Mouse (Mus musculus) testis, adult 2 months (tissue): Measurements from ENCODE around the gene Cubn.

Experiments used
- CTCF ChIP-seq: fragments of 200-500 bp; IDR thresholded peaks from 2 replicates; pipeline ENCODE4 v1.5.1; 2012; ENCODE audit warnings: low read depth, mild to moderate bottlenecking, inconsistent platforms, low read length, moderate library complexity; ENCODE audit not compliant: control insufficient read depth, insufficient read depth, insufficient replicate concordance
- POLR2A ChIP-seq: fragments of 200-500 bp; IDR thresholded peaks from 2 replicates; pipeline ENCODE4 v1.6.1; 2012; ENCODE audit warnings: low read depth, mild to moderate bottlenecking, inconsistent platforms, low read length, moderate library complexity; ENCODE audit not compliant: control insufficient read depth

- no peak for TF ChIP-seq CTCF
- no peak for TF ChIP-seq POLR2A
Observed at GRCm38 (mm10) chr2:13537733-13538132, 46.1 kb upstream of the Cubn start.
